Mouse (Mus musculus) kidney, adult 9 months (tissue): ENCODE measurements at regions not wholly inside any gene's neighbourhood (a gene's known extent, or its start where the extent isn't known, plus 50 kb on each side); places are given as distances from the start of the nearest gene placed in this dataset.

Source experiments
- DNase-seq: peaks from one replicate; pipeline ENCODE4 v3.0.0; 2022

GRCm38 (mm10) chr3:27815201-27815695 lies 80.9 kb downstream of the Tmem212 start:
- DNase-seq, result no peak

GRCm38 (mm10) chr3:27804271-27804670 lies 91.9 kb downstream of the Tmem212 start:
- no peak for DNase-seq

- no peak for DNase-seq
Measured at GRCm38 (mm10) chr3:27791633-27791951, 80.5 kb upstream of the Fndc3b start.

GRCm38 (mm10) chr3:27790932-27791632 lies 80.0 kb upstream of the Fndc3b start:
- no peak for DNase-seq

GRCm38 (mm10) chr3:27783926-27784325 lies 72.8 kb upstream of the Fndc3b start:
- no peak for DNase-seq

GRCm38 (mm10) chr3:27783476-27783875 lies 72.4 kb upstream of the Fndc3b start:
- no peak for DNase-seq

GRCm38 (mm10) chr3:27782056-27782765 lies 71.1 kb upstream of the Fndc3b start:
- DNase-seq, result no peak

GRCm38 (mm10) chr3:27779892-27780291 lies 68.8 kb upstream of the Fndc3b start:
- no peak for DNase-seq

GRCm38 (mm10) chr3:27777751-27778150 lies 66.6 kb upstream of the Fndc3b start:
- DNase-seq, result no peak

GRCm38 (mm10) chr3:27773176-27773575 lies 62.1 kb upstream of the Fndc3b start:
- DNase-seq, result no peak

- no peak for DNase-seq
Measured at GRCm38 (mm10) chr3:27769438-27769837, 58.3 kb upstream of the Fndc3b start.

- DNase-seq, result no peak
Measured at GRCm38 (mm10) chr3:27767188-27767587, 56.1 kb upstream of the Fndc3b start.

- peak; percentile 8 for DNase-seq
Measured at GRCm38 (mm10) chr3:27766421-27766820, 55.3 kb upstream of the Fndc3b start.

- DNase-seq, result peak; percentile 43
Measured at GRCm38 (mm10) chr3:27765929-27766328, 54.8 kb upstream of the Fndc3b start.

- DNase-seq, result no peak
Measured at GRCm38 (mm10) chr3:27764556-27764955, 53.4 kb upstream of the Fndc3b start.

- peak; percentile 14 for DNase-seq
Measured at GRCm38 (mm10) chr3:27761031-27761430, 49.9 kb upstream of the Fndc3b start.
